Mouse (Mus musculus) kidney, postnatal 14 days (tissue): ENCODE measurements at regions not wholly inside any gene's neighbourhood (a gene's known extent, or its start where the extent isn't known, plus 50 kb on each side); places are given as distances from the start of the nearest gene placed in this dataset.
"Not testable (repeated sequence)": the region's sequence is repeated elsewhere in the genome, so short reads cannot be mapped to it uniquely, and the experiment has no call there.

Experiments used
- DNase-seq: peaks from one replicate; pipeline ENCODE4 v3.0.0; 2022; ENCODE audit warnings: mixed read lengths

- DNase-seq, result no peak
Observed at GRCm38 (mm10) chr13:57043316-57043974, 147.7 kb upstream of the Trpc7 start.

- no peak for DNase-seq
Observed at GRCm38 (mm10) chr13:57042514-57042913, 146.7 kb upstream of the Trpc7 start.

GRCm38 (mm10) chr13:57032871-57033270, 137.1 kb upstream of the Trpc7 start:
- peak; percentile 44 for DNase-seq

- DNase-seq, result no peak
Observed at GRCm38 (mm10) chr13:57017553-57018341, 122.0 kb upstream of the Trpc7 start.

- no peak for DNase-seq
Observed at GRCm38 (mm10) chr13:57016465-57017272, 120.9 kb upstream of the Trpc7 start.

- DNase-seq, result not testable (repeated sequence)
Observed at GRCm38 (mm10) chr13:57007236-57007635, 111.4 kb upstream of the Trpc7 start.

GRCm38 (mm10) chr13:57003565-57004132, 107.9 kb upstream of the Trpc7 start:
- DNase-seq, result no peak

- DNase-seq, result no peak
Observed at GRCm38 (mm10) chr13:56992022-56992421, 96.2 kb upstream of the Trpc7 start.

- DNase-seq, result no peak
Observed at GRCm38 (mm10) chr13:56974063-56974462, 78.3 kb upstream of the Trpc7 start.

- DNase-seq, result no peak
Observed at GRCm38 (mm10) chr13:56955358-56955757, 59.6 kb upstream of the Trpc7 start.

- DNase-seq, result no peak
Observed at GRCm38 (mm10) chr13:56948086-56948485, 52.3 kb upstream of the Trpc7 start.

- DNase-seq, result no peak
Observed at GRCm38 (mm10) chr13:56947266-56947665, 51.5 kb upstream of the Trpc7 start.
